Mouse (Mus musculus) lung, embryonic 14.5 days (tissue): ENCODE results near the gene Ptma. TPM values are rescaled to one million over a fixed set of nuclear protein-coding genes. Genes with fewer than 3 reads are reported as not detected.

ENCODE experiments used
- ATAC-seq: fragments of 200-750 bp; cut with Nextera tagmentation; 2 replicates; pipeline ENCODE4 v1.8.0; 2017; ENCODE audit warnings: mild to moderate bottlenecking, moderate TSS enrichment, moderate library complexity; ENCODE audit not compliant: insufficient read depth
- DNase-seq: peaks from one replicate; pipeline ENCODE4 v3.0.0-alpha.2; 2015
- H3K27ac ChIP-seq: fragments of 300-500 bp; sonication (generic); 2 replicates; pipeline ENCODE4 v1.5.1; 2014; ENCODE audit warnings: low read depth, mild to moderate bottlenecking, moderate library complexity
- H3K27me3 ChIP-seq: fragments of 300-500 bp; sonication (generic); 2 replicates; pipeline ENCODE4 v1.6.1; 2014; ENCODE audit warnings: low read length, control low read depth; ENCODE audit not compliant: insufficient read depth
- H3K36me3 ChIP-seq: fragments of 300-500 bp; sonication (generic); 2 replicates; pipeline ENCODE4 v1.6.1; 2014; ENCODE audit warnings: control low read depth; ENCODE audit not compliant: insufficient read depth
- H3K4me1 ChIP-seq: fragments of 300-500 bp; sonication (generic); 2 replicates; pipeline ENCODE4 v1.6.1; 2014; ENCODE audit warnings: antibody characterized with exemption, control low read depth; ENCODE audit not compliant: insufficient read depth
- H3K4me2 ChIP-seq: fragments of 300-500 bp; sonication (generic); 2 replicates; pipeline ENCODE4 v1.6.1; 2014; ENCODE audit warnings: mild to moderate bottlenecking
- H3K4me3 ChIP-seq: fragments of 300-500 bp; sonication (generic); 2 replicates; pipeline ENCODE4 v1.5.1; 2014; ENCODE audit warnings: low read depth, low read length
- H3K9ac ChIP-seq: fragments of 300-500 bp; sonication (generic); 2 replicates; pipeline ENCODE4 v1.6.1; 2014
- H3K9me3 ChIP-seq: fragments of 300-500 bp; sonication (generic); 2 replicates; pipeline ENCODE4 v1.6.1; 2016; ENCODE audit warnings: low read depth, low read length, control low read depth
- CTCF ChIP-seq: IDR thresholded peaks from 2 replicates; pipeline ENCODE4 v1.5.1; 2016; ENCODE audit warnings: antibody characterized with exemption, low read depth
- WGBS: fragments of 180-500 bp; shearing (Covaris S2); extraction: QIAGEN DNeasy Blood & Tissue Kit; methylation state at CpG from one replicate; pipeline ENCODE4 v1.1.7; 2014; 5-methylcytosine and 5-hydroxymethylcytosine counted together
- polyA plus RNA-seq: library from polyadenylated mRNA; unstranded; fragments of >200 nt; fragmentation: Nextera tagmentation; extraction: Ambion mirVana; gene quantifications from 2 replicates; pipeline ENCODE4 v1.2.1, GENCODE M21; 2014

Gene Ptma
- polyA plus RNA-seq, 1 experiment from 2014 or later: 3,547 TPM

DNA sequence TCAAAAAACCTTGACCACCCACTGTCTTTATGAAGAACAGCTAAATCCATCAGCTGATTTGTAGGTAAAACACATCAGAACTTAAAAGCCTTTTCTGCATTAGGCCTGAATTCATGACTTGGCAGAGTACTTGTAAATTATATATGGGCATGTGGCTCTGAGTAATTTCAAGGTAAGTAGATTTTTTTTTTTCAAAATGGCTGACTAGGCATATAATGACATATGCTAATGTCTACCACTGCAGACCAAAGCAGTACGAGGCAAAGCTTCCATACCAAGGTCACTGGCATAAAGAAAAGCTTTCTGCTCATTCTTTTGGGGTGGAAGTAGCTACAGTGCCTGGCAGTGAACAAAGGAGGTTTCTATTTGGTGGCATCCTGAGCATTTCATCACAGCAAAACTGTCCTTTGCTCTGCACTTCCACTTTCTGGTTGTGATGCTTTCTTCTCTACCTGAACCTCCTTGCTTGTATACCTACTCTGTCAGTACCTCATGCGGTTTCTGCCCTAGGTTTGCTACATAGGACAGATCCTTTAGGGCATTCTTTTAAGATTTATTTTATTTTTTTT is 42.9 kb downstream of the Ptma start:
- no peak overlapping the region for H3K4me3 ChIP-seq
- no peaks in the 10 kb centered on the region for H3K4me1 ChIP-seq
- no peak for DNase-seq
- no peak for ATAC-seq
- peaks cover 4% of the 10 kb centered on the region; the same call in 1 of the 2 replicates for H3K36me3 ChIP-seq
- no peaks in the 10 kb centered on the region for H3K9me3 ChIP-seq
- WGBS: 88% methylated on average over 2 of the region's 2 CpGs
- no peak overlapping the region for H3K4me2 ChIP-seq
- H3K27me3 ChIP-seq: no peaks in the 10 kb centered on the region
- no peak for TF ChIP-seq CTCF
- no peak overlapping the region for H3K27ac ChIP-seq
- no peak overlapping the region for H3K9ac ChIP-seq

DNA sequence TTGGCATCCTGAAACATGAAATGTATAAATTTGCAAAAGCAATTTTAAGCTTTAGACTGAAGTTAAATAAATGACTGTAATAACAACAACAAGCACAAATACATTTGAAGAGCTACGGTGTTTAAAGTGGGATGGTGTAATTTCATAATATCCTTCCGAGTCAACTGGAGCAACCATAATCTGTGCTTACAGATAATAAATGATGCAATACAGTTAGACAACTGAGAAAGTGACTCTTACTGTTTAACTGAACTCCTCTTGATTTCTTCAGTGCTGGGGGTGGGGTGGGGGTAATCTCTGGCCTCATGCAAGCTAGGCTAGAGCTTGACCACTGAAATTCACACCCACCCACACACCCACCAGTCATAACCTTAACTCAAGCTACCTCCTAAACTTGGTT is 44.9 kb downstream of the Ptma start:
- Histone ChIP-seq H3K4me1 (no peaks in the 10 kb centered on the region), H3K36me3 (peaks cover 4% of the 10 kb centered on the region; the same call in 1 of the 2 replicates), H3K27me3 (no peaks in the 10 kb centered on the region), H3K4me3 (no peak overlapping the region), H3K4me2 (no peak overlapping the region), H3K27ac (no peak overlapping the region), H3K9me3 (no peaks in the 10 kb centered on the region), H3K9ac (no peak overlapping the region)
- ATAC-seq (no peak), DNase-seq (no peak)
- TF ChIP-seq CTCF: no peak
- WGBS: 83% methylated on average over 2 of the region's 2 CpGs

DNA sequence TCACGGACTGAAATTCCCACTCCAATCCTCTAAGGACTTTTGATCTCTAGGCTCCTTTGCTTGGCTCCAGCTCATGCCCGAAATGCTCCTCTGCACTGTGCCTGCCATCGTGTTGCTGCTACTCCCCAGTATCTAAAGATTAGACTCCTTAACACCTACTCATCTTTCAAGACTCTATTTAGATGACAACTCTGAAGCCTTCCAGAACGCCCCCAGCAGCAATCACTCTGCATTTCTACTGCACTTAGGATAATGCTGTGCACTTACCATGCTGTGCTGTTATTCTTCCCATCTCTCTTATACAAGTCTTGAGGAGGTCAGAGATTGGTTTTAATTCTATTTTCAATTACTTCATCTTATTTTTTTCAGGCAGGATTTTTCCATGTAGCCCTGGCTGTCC is 45.4 kb downstream of the Ptma start:
- H3K27ac ChIP-seq: no peak overlapping the region
- H3K4me2 ChIP-seq: no peak overlapping the region
- H3K4me1 ChIP-seq: no peaks in the 10 kb centered on the region
- TF ChIP-seq CTCF: no peak
- no peak for DNase-seq
- H3K4me3 ChIP-seq: no peak overlapping the region
- no peak for ATAC-seq
- no peaks in the 10 kb centered on the region for H3K27me3 ChIP-seq
- H3K36me3 ChIP-seq: 0 out of 2 replicates have a peak, but pooled peaks cover 4% of the 10 kb centered on the region
- WGBS: 74% methylated on average over 4 of the region's 4 CpGs
- no peaks in the 10 kb centered on the region for H3K9me3 ChIP-seq
- H3K9ac ChIP-seq: no peak overlapping the region

Other genes starting within 250 kb of the Ptma start
- 7.2 and 7.5 TPM in 2 replicates for gene B3gnt7, start 223.9 kb upstream of the Ptma start, polyA plus RNA-seq
- gene Ncl, start 167.3 kb upstream of the Ptma start, polyA plus RNA-seq: 391 and 408 TPM in 2 replicates
- not detected in 2 replicates for gene Nmur1, start 100.5 kb upstream of the Ptma start, polyA plus RNA-seq
- gene Tex44, start 100.4 kb upstream of the Ptma start, polyA plus RNA-seq: not detected in 2 replicates
- 57.6 and 58.5 TPM in 2 replicates for gene Pde6d, start 55.9 kb downstream of the Ptma start, polyA plus RNA-seq
- gene Cops7b, start 56.2 kb downstream of the Ptma start, polyA plus RNA-seq: 37.6 and 38.0 TPM in 2 replicates
- gene Nppc, start 143.8 kb downstream of the Ptma start, polyA plus RNA-seq: 0.29 TPM in 1 of 2 replicates, not detected in the other
- 25.8 and 30.0 TPM in 2 replicates for gene Dis3l2, start 177.1 kb downstream of the Ptma start, polyA plus RNA-seq